Mouse (Mus musculus): ENCODE data around the gene Akap8. TPM values are rescaled to one million over a fixed set of nuclear protein-coding genes. Genes with fewer than 3 reads are reported as not detected.
A peak's percentile ranks its signal among the peaks of the same experiment; 100 is the strongest.

The Akap8 gene
- total RNA-seq, 2 experiments from 2014 or later: 26.5 to 38.3 TPM

- intact Hi-C loops (cut with DNase I): loop anchor here (1.0 to 5.0 kb wide), 2 partner anchors 82 to 144 kb away; no protein-coding TSS in a partner anchor
- DNase-seq: peak in 1 of 2 experiments; percentile 29
Measured at GRCm38 (mm10) chr17:32349851-32350381, 28.9 kb upstream of the Akap8 start.

GRCm38 (mm10) chr17:32349037-32349732 lies 28.1 kb upstream of the Akap8 start:
- DNase-seq: no peak
- intact Hi-C loops (cut with DNase I): loop anchor here (1.0 to 5.0 kb wide), 2 partner anchors 83 to 145 kb away; no protein-coding TSS in a partner anchor

- intact Hi-C loops (cut with DNase I): loop anchor here (5.0 kb wide), 1 partner anchor 84 kb away; no protein-coding TSS in a partner anchor
Measured at GRCm38 (mm10) chr17:32348406-32348805, 27.4 kb upstream of the Akap8 start.

GRCm38 (mm10) chr17:32341102-32341501 lies 20.1 kb upstream of the Akap8 start:
- intact Hi-C loops (cut with DNase I): no loop called here
- DNase-seq: no peak

More at GRCm38 (mm10) chr17:32348406-32348805, 27.4 kb upstream of the Akap8 start:
- no peak for DNase-seq

GRCm38 (mm10) chr17:32340110-32340509 lies 19.1 kb upstream of the Akap8 start:
- no peak for DNase-seq
- intact Hi-C loops (cut with DNase I): no loop called here

GRCm38 (mm10) chr17:32335869-32336268 lies 14.8 kb upstream of the Akap8 start:
- intact Hi-C loops (cut with DNase I): no loop called here

GRCm38 (mm10) chr17:32334921-32335320 lies 13.9 kb upstream of the Akap8 start:
- intact Hi-C loops (cut with DNase I): no loop called here
- DNase-seq: no peak

More at GRCm38 (mm10) chr17:32335869-32336268, 14.8 kb upstream of the Akap8 start:
- no peak for DNase-seq

GRCm38 (mm10) chr17:32333675-32334303 lies 12.8 kb upstream of the Akap8 start:
- intact Hi-C loops (cut with DNase I): no loop called here
- DNase-seq: no peak

GRCm38 (mm10) chr17:32327501-32327900 lies 6.5 kb upstream of the Akap8 start:
- intact Hi-C loops (cut with DNase I): no loop called here

GRCm38 (mm10) chr17:32322809-32323208 lies 1.8 kb upstream of the Akap8 start:
- intact Hi-C loops (cut with DNase I): no loop called here
- DNase-seq: no peak

More at GRCm38 (mm10) chr17:32327501-32327900, 6.5 kb upstream of the Akap8 start:
- DNase-seq: no peak

- intact Hi-C loops (cut with DNase I): no loop called here
Measured at GRCm38 (mm10) chr17:32321836-32322235, 798 bp upstream of the Akap8 start.

GRCm38 (mm10) chr17:32321390-32321734 lies 324 bp upstream of the Akap8 start:
- intact Hi-C loops (cut with DNase I): no loop called here
- DNase-seq: no peak

More at GRCm38 (mm10) chr17:32321836-32322235, 798 bp upstream of the Akap8 start:
- DNase-seq: no peak

- no peak for DNase-seq
- intact Hi-C loops (cut with DNase I): no loop called here
Measured at GRCm38 (mm10) chr17:32319950-32320349, 1.1 kb downstream of the Akap8 start.

- intact Hi-C loops (cut with DNase I): no loop called here
- no peak for DNase-seq
Measured at GRCm38 (mm10) chr17:32317708-32318107, 3.3 kb downstream of the Akap8 start.

GRCm38 (mm10) chr17:32317032-32317431 lies 4.0 kb downstream of the Akap8 start:
- no peak for DNase-seq
- intact Hi-C loops (cut with DNase I): no loop called here

- no peak for DNase-seq
- intact Hi-C loops (cut with DNase I): no loop called here
Measured at GRCm38 (mm10) chr17:32315560-32315959, 5.5 kb downstream of the Akap8 start.

- intact Hi-C loops (cut with DNase I): no loop called here
- no peak for DNase-seq
Measured at GRCm38 (mm10) chr17:32313892-32314291, 7.1 kb downstream of the Akap8 start.

- intact Hi-C loops (cut with DNase I): no loop called here
- DNase-seq: no peak
Measured at GRCm38 (mm10) chr17:32312801-32313200, 8.2 kb downstream of the Akap8 start.

- intact Hi-C loops (cut with DNase I): no loop called here
Measured at GRCm38 (mm10) chr17:32307963-32308362, 13.1 kb downstream of the Akap8 start.

GRCm38 (mm10) chr17:32298125-32298524 lies 22.9 kb downstream of the Akap8 start:
- DNase-seq: no peak
- intact Hi-C loops (cut with DNase I): no loop called here

More at GRCm38 (mm10) chr17:32307963-32308362, 13.1 kb downstream of the Akap8 start:
- DNase-seq: no peak

GRCm38 (mm10) chr17:32295901-32296300 lies 25.1 kb downstream of the Akap8 start:
- no peak for DNase-seq
- intact Hi-C loops (cut with DNase I): no loop called here

All from gastrocnemius, postnatal 36 days (tissue).